17 mouse cellular contexts compared by ENCODE assay signal in the genomic region with DNA sequence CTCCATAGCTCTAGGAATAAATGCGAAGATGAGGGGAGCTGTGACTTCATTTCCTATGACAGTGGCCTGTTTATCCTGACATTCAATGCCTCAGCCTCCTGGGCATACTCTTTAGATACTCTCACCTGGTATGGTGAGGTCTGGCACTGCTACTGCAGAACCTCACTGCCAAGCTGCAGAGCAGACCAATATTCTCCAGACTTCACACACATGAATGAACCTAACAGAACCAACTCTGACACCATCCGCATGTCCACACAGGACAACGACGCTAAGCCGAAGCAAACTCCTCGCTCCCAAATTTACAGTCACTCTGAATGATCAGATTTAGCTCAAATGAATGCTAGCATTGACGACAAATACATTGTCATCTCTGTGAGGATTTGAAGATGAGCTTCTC.
"Had no signal": no experiment of that assay in that cellular context is flagged by ENCODE, and none has a peak within 500 bp of the region (broad histone marks: within the 10 kb centered on the region; RNA-seq: fewer than 3 reads in every experiment).

No protein-coding gene starts in this region.

- DNase-seq: gastrocnemius, postnatal 14 days; gastrocnemius, postnatal 36 days; heart, adult 18-20 months; heart, postnatal 14 days; heart, postnatal 36 days; kidney, adult 11 months; kidney, adult 2 months; kidney, adult 9 months; kidney, postnatal 14 days; kidney, postnatal 36 days; layer of hippocampus, adult 9-11 months; layer of hippocampus, postnatal 36 days; left cerebral cortex, postnatal 4 days; lung, adult 18-20 months had no signal

- ATAC-seq: hindbrain, postnatal 0 days; intestine, embryonic 16.5 days; liver, embryonic 12.5 days had no signal
